Mouse (Mus musculus) brown adipose tissue, adult 24 weeks (tissue): ENCODE data around the gene Ier3. TPM values are rescaled to one million over a fixed set of nuclear protein-coding genes. Genes with fewer than 3 reads are reported as not detected.

Experiments used
- H3K27ac ChIP-seq: fragments of 200-500 bp; replicated peaks from 2 replicates; pipeline ENCODE4 v1.5.1; 2012; ENCODE audit warnings: low read depth, mild to moderate bottlenecking, low read length
- H3K4me1 ChIP-seq: fragments of 200-500 bp; 2 replicates; pipeline ENCODE4 v1.6.1; 2012; ENCODE audit warnings: low read length, mixed read lengths; ENCODE audit not compliant: control insufficient read depth, insufficient read depth, insufficient read length
- H3K4me3 ChIP-seq: fragments of 200-500 bp; 2 replicates; pipeline ENCODE4 v1.5.1; 2012; ENCODE audit warnings: low read depth, mild to moderate bottlenecking, low read length, moderate library complexity; ENCODE audit not compliant: insufficient read depth
- polyA plus RNA-seq: library from polyadenylated mRNA; stranded (reverse); fragments of >200 nt; gene quantifications from 2 replicates; pipeline ENCODE4 v1.2.4, GENCODE M21; 2012; ENCODE audit not compliant: missing spikeins, insufficient read depth, insufficient read length

Ier3 gene
- 19.2 and 52.4 TPM in 2 replicates for polyA plus RNA-seq

DNA sequence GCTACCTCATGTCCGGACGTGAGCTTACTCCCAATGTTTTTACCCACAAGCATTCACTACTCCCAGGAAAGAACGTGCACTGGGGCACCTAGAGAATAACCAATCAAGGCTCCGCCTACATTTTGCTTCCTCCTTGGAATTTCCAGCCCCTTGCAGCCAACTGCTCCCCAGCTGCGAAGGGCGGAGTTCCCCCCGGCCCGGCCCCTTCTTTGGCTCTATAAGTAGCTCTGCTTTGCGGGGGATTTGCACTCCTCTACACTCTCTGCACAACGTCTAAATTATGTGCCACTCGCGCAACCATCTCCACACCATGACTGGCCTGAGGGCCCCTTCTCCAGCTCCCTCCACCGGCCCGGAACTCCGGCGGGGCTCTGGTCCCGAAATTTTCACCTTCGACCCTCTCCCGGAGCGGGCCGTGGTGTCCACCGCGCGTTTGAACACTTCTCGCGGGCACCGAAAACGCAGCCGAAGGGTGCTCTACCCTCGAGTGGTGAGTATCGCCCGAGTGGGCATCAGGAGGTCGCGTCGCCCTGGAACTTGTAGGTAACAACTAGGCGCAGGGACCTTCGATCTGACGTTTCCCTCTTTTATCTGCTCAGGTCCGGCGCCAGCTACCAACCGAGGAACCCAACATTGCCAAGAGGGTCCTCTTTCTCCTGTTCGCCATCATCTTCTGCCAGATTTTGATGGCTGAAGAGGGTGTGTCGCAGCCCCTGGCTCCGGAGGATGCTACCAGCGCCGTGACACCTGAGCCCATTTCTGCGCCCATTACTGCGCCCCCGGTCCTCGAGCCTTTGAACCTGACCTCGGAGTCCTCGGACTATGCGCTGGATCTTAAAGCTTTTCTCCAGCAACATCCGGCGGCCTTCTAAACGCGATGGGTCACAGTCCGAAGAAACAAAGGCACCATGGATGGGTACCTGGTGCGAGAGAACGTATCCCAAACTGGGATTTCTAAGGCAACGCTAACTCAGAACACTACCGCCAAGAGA lies at the start of gene Ier3:
TSS of gene Ier3 (plus strand) at position 246 of the 992 bp plus-strand sequence.
- Histone ChIP-seq H3K4me1 (peaks cover 2% of the 10 kb centered on the region; the same call in 1 of the 2 replicates), H3K27ac (peak within 1 kb of the TSS; percentile 90), H3K4me3 (peak within 1 kb of the TSS; percentile 86)

DNA sequence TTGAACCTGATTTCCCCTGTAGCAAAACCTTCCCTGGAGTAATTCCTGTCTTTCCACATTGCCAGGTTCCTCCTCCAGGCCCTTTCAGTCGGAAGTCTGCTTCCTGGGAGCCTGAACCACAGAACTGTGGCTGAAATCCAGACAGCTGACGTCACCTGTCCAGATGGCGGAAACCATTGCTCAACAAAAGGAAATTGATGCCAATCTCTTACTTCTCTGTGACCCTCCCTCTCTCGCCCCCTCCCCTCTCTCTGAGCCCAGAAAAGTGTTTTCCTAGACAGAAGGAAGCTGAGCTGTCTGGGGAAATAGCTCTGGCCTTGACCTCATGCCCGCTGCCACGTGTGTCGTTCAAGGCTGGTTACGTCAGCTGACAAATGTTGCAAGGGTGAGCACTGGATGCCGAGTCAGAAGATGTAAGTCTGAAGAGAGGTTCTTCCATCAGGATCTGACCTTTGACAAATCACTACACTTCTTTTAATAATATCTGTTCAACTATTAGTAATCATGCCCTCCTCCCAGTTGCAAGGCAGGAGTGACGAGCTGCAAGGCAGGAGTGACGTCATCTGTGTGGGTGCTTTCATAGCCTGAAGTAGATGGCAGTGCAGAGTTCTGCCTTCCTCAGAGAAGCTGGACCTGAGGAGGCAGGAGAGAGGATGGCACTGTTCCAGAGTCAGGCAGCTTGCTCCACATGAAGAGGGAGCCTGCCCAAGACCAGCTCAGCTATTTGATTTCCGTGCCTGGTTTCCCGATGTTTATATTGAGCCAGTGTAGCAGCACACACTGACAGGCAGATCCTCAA lies 44.5 kb upstream of the Ier3 start:
- Histone ChIP-seq H3K4me1 (no peaks in the 10 kb centered on the region), H3K4me3 (no peak overlapping the region), H3K27ac (peak overlapping the region; percentile 65)

DNA sequence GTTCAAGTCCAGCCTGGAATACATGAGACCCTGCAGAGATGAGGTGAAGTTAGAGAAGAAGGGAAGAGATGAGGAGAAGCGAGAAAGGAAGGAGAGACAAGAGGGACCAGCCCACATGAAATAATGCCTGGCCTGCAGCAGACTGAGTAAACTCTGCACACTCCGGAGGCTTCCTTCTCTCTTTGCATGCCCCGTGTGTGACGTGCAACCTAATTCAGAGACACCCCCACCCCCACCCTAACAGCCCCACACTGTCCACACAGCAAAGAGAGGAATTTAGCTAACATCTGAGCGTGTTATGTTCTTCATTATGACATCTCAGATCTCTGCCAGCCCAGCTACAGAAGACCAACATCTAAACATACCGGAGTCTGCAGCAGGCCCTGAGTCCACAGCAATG lies 42.5 kb upstream of the Ier3 start:
- no peak overlapping the region for H3K27ac ChIP-seq
- no peak overlapping the region for H3K4me3 ChIP-seq
- H3K4me1 ChIP-seq = no peaks in the 10 kb centered on the region

DNA sequence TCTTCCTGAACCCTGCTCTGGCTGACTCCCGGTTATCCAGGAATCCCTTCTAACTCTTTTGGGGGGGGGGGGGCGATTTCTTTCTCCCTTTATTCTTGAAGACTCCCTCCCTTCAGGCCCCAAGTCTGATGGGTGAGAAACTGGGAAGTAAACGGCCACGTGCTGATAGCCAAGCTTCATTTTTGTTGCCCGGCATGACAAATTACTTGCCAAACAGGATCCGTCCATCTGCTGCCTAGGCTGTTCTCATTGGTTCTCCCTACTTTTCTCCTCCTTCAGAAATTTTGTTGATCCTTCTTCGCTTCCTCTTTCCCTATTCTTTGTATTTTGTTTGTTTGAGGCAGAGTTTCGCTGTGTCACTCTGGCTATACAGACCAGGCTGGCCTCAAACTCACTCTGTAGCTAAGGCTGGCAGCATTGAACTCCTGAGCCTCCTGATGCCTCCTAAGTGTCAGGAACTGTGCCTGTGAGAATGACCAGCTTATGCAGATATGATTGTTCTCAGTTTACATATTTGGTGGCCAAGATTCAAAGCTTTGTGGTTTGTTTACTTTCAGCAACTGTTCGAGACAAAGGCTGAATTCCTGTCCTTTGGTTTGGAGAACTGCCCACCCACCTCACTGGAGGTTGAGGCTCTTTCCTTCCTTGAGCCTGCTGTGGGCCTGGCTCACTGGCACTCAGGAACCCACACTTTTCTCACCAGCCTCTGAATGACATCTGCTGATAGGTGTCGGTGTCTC lies 41.8 kb upstream of the Ier3 start:
- H3K4me3 ChIP-seq = no peak overlapping the region
- H3K27ac ChIP-seq = peak overlapping the region; percentile 62
- H3K4me1 ChIP-seq = no peaks in the 10 kb centered on the region

DNA sequence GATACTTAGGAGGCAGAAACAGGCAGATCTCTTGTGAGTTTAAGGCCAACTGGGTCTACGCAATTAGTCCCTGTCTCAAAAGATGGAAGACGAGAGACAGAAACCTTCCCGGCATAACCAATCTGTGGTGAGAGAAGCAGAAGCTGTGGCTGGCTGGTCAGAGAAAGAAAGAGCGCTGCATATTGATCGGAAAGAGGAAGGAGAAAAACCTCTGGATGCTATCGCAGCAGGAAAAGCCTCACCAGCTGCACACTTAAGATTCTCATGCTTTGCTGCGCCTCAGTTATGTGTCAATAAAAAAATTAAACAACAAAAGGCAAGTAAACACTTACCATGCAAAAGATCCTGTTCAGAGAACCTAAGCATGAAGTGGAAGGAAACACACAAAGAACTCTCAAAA lies 41.1 kb upstream of the Ier3 start:
- Histone ChIP-seq H3K4me3 (no peak overlapping the region), H3K27ac (peak overlapping the region; percentile 62; the same call in 1 of the 2 replicates), H3K4me1 (no peaks in the 10 kb centered on the region)

DNA sequence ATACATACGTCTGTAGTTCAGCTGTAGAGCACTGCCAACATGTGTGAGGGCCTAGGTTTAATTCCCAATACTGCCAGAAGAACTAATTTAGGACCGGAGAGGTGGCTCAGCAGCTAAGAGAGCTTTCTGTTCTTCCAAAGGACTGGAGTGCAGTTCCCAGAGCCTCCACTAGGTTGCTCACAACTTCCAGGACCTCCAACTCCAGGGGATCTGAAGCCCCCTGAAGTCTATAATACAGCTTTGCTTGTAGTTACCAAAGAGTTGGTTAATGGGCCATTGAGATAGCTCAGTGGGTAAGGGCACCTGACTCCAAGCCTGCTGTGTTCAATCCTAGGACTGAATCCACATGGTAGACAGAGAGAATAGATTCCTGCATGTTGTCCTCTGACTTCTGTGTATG lies 39.1 kb upstream of the Ier3 start:
- H3K4me3 ChIP-seq = no peak overlapping the region
- no peaks in the 10 kb centered on the region for H3K4me1 ChIP-seq
- no peak overlapping the region for H3K27ac ChIP-seq

DNA sequence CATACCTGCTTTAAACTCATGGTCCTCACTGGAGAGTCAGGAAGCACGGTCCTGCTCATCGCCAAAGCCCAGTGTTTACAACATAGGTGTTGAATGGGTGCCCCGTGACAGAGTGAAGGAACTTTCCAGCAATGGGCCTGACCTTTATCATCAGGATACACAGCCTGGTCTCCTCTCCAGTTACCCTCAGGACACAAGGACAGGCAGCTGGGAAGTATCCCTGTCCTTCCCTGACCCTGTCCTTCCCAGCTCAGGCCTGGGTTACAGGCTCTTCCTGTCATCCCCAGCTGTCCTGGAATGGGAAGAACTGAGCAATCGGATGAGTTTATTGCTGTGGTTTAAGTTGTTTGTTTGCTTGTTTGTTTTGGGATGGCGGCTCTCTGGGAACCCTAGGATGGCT lies 38.6 kb upstream of the Ier3 start:
- Histone ChIP-seq H3K4me3 (no peak overlapping the region), H3K4me1 (no peaks in the 10 kb centered on the region), H3K27ac (no peak overlapping the region)

DNA sequence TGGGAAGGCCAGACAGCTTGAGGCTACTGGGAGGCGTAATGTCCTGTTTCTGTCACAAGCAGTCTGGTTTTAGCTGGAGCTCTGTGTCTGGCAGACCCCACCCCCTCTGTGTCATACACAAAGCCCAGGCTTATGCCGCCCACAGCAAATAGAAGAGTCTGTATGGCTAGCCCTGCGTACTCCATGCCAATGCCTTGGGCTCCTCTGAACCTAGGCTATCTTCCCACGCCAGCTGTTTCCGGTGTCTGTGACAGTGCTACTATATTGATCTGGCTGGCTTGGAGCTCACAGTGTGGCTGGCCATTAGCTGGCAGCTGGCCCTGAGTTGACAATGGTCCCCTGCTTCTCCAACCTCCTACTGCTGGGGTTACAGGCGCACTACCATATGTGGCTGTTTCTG lies 37.5 kb upstream of the Ier3 start:
- Histone ChIP-seq H3K4me1 (no peaks in the 10 kb centered on the region), H3K4me3 (no peak overlapping the region), H3K27ac (no peak overlapping the region)

DNA sequence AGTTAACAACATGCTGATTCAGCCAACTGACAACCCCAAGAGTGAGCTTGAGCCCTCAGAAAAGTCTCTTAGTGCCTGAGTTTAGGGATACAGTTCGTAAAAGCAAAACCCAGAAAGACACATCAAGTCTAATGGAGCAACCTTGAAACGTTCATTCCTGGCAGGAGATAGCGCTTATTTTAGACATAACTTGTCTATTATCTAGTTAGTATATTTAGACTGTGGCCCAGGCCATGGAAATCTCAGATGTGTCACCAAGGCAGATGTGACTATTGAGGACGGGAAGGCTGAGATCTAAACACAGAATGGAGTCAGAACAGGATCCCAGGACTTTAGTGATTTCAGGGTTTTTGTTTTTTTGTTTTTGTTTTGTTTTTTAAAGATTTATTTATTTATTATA lies 36.3 kb upstream of the Ier3 start:
- H3K4me1 ChIP-seq = no peaks in the 10 kb centered on the region
- H3K27ac ChIP-seq = no peak overlapping the region
- no peak overlapping the region for H3K4me3 ChIP-seq

DNA sequence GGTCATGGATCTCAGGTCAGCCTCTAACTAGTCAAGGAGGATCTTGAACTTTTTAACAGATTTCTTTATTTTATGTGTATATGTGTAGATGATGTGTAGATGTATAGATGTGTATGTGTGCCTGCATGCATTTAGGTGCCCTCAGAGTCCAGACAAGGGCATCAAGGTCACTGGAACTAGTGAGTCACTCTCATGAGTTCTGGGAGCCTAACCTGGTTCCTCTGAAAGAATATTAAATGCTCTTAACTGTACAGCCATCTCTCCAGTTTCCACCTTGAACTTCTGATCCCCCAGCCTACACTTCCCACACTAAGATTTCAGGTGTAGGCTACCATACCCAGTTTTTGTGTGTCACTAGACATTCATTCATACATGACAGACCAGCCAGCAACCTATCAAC lies 34.0 kb upstream of the Ier3 start:
- H3K4me1 ChIP-seq = no peaks in the 10 kb centered on the region
- H3K4me3 ChIP-seq = no peak overlapping the region
- H3K27ac ChIP-seq = no peak overlapping the region

DNA sequence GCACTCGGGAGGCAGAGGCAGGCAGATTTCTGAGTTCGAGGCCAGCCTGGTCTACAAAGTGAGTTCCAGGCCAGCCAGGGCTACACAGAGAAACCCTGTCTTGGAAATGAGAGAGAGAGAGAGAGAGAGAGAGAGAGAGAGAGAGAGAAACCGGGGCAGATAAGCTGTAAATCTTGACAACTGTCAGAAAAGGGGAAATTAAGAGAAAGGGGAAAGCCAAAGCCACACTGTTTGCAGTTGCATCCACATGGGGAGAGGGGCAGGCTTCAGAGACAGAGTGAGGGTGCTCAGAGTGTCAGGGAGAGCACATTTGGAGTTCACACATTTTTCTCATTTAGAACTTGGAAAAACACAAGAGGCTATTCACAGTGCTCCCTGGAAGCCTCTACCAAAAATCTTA lies 33.5 kb upstream of the Ier3 start:
- no peak overlapping the region for H3K4me3 ChIP-seq
- no peak overlapping the region for H3K27ac ChIP-seq
- no peaks in the 10 kb centered on the region for H3K4me1 ChIP-seq

DNA sequence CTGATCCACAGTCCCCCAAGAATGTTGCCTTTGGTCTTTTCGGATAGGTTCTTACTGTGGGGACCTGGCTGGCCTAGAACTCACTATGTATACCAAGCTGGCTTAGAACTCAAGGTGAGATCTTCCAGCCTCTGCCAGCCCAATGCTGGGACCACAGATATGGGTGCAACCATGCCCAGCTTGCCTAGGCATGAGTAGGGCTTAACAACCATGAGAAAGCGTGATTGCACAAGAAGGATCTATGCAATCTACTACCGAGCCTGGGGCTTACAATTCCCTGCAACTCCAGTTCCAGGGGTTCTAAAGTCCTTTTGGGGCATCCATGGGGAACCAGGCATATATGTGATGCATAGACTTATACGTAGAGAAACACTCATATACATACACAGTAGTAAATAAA lies 30.6 kb upstream of the Ier3 start:
- no peaks in the 10 kb centered on the region for H3K4me1 ChIP-seq
- H3K4me3 ChIP-seq = no peak overlapping the region
- no peak overlapping the region; the same call in 1 of the 2 replicates for H3K27ac ChIP-seq

DNA sequence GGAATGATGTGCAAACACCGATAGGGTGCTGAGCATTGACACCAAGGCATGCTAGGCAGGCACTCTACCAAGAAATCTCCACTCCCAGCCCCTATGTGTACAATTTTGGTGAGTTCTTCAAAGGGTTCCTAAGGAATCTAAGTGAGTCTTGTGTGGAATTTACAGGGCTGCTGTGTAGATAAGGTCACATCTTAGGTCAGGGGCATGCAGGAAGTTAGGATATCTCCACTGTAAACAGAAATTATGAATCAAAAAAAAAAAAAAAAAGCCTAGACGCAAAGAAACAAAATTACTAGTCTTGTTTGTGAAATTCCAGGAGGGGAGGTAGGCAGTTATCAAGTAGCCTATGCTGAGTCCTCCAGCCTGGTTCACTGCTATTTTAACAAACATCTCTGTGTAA lies 28.6 kb upstream of the Ier3 start:
- no peaks in the 10 kb centered on the region for H3K4me1 ChIP-seq
- no peak overlapping the region for H3K4me3 ChIP-seq
- H3K27ac ChIP-seq = no peak overlapping the region

DNA sequence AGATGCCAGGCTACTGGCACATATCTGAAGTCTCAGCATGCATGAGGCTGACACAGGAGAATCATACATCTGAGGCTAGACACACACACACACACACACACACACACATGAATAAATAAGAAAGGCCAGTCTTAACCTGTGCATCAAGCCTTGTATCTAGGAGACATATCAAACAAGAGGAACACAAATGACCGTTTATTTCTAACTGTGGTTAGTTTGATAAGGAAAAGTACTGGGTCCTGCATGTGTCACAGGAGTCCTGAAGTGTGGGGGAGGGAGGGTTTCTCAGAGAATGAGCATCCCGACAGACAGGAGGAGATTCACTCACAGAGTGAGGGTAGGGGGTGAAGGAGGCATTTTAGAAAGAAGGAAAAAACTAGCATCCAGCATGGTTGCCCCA lies 26.4 kb upstream of the Ier3 start:
- Histone ChIP-seq H3K4me3 (no peak overlapping the region), H3K4me1 (no peaks in the 10 kb centered on the region), H3K27ac (no peak overlapping the region)

DNA sequence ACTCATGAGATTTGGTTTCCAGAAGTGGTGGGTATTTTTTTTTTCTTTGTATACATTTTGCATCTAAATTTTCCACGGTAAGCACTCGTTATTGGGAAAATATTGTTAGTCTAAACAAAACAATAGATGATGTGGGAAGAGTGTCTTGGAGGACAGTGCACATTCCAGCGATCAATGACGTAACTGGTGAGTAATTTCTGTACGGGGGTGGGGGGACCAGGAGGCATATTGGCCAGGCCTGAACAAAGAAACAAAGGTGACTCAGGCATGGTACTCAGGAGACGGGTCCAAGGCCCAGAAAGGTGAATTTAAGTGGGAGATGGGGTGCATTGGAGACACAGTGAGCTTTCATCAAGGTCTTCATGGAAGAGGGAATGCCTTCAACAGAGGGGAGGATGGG lies 25.8 kb upstream of the Ier3 start:
- Histone ChIP-seq H3K4me3 (no peak overlapping the region), H3K4me1 (no peaks in the 10 kb centered on the region), H3K27ac (no peak overlapping the region)
